Mouse (Mus musculus) cortical plate, adult 2 months (tissue): ENCODE data around the gene Nr2f6.

ENCODE experiments used
- CTCF ChIP-seq: fragments of 200-500 bp; IDR thresholded peaks from 2 replicates; pipeline ENCODE4 v1.5.1; 2011; ENCODE audit warnings: mild to moderate bottlenecking, control low read depth, low read length; ENCODE audit not compliant: insufficient read depth; ENCODE audit errors: extremely low read depth
- POLR2A ChIP-seq: fragments of 200-500 bp; IDR thresholded peaks from 2 replicates; pipeline ENCODE4 v1.6.1; 2011; ENCODE audit warnings: mild to moderate bottlenecking, low read length, control low read depth; ENCODE audit not compliant: insufficient read depth; ENCODE audit errors: extremely low read depth

- TF ChIP-seq CTCF (peak; percentile 36), POLR2A (peak; percentile 84)
Measured at GRCm38 (mm10) chr8:71405401-71406098, 23.8 kb upstream of the Nr2f6 start, which contains the start of gene Ankle1.
